Mouse (Mus musculus) embryonic fibroblast, embryonic 13.5 days (primary cell): ENCODE data around the gene Slc29a4.

ENCODE experiments used
- CTCF ChIP-seq: IDR thresholded peaks from 2 replicates; pipeline ENCODE4 v1.5.1; 2011; ENCODE audit warnings: mild to moderate bottlenecking, control low read depth, low read length, moderate library complexity, borderline replicate concordance; ENCODE audit not compliant: insufficient read depth
- POLR2A ChIP-seq: IDR thresholded peaks from 2 replicates; pipeline ENCODE4 v1.6.1; 2011; ENCODE audit warnings: low read depth, mild to moderate bottlenecking, control low read depth, low read length, moderate library complexity

DNA sequence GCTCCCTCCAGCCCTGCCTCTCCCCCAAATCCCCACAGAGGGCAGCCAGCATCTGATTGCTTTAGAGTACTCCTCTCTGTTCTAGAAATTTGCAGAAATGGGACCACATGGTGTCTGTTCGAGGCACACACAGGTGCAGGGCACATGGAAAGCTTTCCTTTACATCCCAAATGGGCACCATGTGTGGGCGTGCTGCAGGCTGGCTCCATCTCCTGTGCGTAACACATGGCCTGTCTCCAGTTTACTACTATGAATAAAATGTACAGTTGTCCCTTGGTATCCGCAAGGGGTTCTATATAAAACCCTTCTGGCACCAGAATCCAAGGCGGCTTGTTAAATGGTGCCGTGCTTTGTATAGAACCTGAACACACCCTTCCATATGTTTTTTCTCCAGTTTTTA, 4.6 kb downstream of the Slc29a4 start:
- TF ChIP-seq CTCF (no peak), POLR2A (no peak)
